Mouse (Mus musculus): ENCODE measurements at regions not wholly inside any gene's neighbourhood (a gene's known extent, or its start where the extent isn't known, plus 50 kb on each side); places are given as distances from the start of the nearest gene placed in this dataset.
"Not testable (repeated sequence)": the region's sequence is repeated elsewhere in the genome, so short reads cannot be mapped to it uniquely, and the experiment has no call there.

GRCm38 (mm10) chr12:9655794-9656193 lies 85.9 kb downstream of the Osr1 start:
- no peak for DNase-seq (ENCODE audit: low read depth, low spot score)

GRCm38 (mm10) chr12:9656324-9656723 lies 86.4 kb downstream of the Osr1 start:
- DNase-seq (ENCODE audit: low read depth, low spot score), result no peak

- no peak for DNase-seq (ENCODE audit: low read depth, low spot score)
Observed at GRCm38 (mm10) chr12:9657199-9657766, 87.4 kb downstream of the Osr1 start.

- no peak for DNase-seq (ENCODE audit: low read depth, low spot score)
Observed at GRCm38 (mm10) chr12:9657793-9658192, 87.9 kb downstream of the Osr1 start.

- DNase-seq (ENCODE audit: low read depth, low spot score), result no peak
Observed at GRCm38 (mm10) chr12:9660299-9660698, 90.4 kb downstream of the Osr1 start.

- no peak for DNase-seq (ENCODE audit: low read depth, low spot score)
Observed at GRCm38 (mm10) chr12:9688776-9689175, 118.9 kb downstream of the Osr1 start.

- DNase-seq (ENCODE audit: low read depth, low spot score), result no peak
Observed at GRCm38 (mm10) chr12:9689541-9689940, 119.6 kb downstream of the Osr1 start.

- no peak for DNase-seq (ENCODE audit: low read depth, low spot score)
Observed at GRCm38 (mm10) chr12:9732921-9733320, 163.0 kb downstream of the Osr1 start.

- DNase-seq (ENCODE audit: low read depth, low spot score), result no peak
Observed at GRCm38 (mm10) chr12:9744709-9745395, 174.9 kb downstream of the Osr1 start.

GRCm38 (mm10) chr12:9751261-9752078 lies 181.6 kb downstream of the Osr1 start:
- no peak for DNase-seq (ENCODE audit: low read depth, low spot score)

- DNase-seq (ENCODE audit: low read depth, low spot score), result no peak
Observed at GRCm38 (mm10) chr12:9752079-9752450, 182.1 kb downstream of the Osr1 start.

GRCm38 (mm10) chr12:9756411-9756810 lies 186.5 kb downstream of the Osr1 start:
- no peak for DNase-seq (ENCODE audit: low read depth, low spot score)

GRCm38 (mm10) chr12:9760818-9761217 lies 190.9 kb downstream of the Osr1 start:
- no peak for DNase-seq (ENCODE audit: low read depth, low spot score)

- DNase-seq (ENCODE audit: low read depth, low spot score), result not testable (repeated sequence)
Observed at GRCm38 (mm10) chr12:9762291-9762811, 192.4 kb downstream of the Osr1 start.

- no peak for DNase-seq (ENCODE audit: low read depth, low spot score)
Observed at GRCm38 (mm10) chr12:9762842-9763241, 192.9 kb downstream of the Osr1 start.

GRCm38 (mm10) chr12:9770908-9771307 lies 201.0 kb downstream of the Osr1 start:
- DNase-seq (ENCODE audit: low read depth, low spot score), result no peak

GRCm38 (mm10) chr12:9772875-9773274 lies 203.0 kb downstream of the Osr1 start:
- DNase-seq (ENCODE audit: low read depth, low spot score), result no peak

- DNase-seq (ENCODE audit: low read depth, low spot score), result no peak
Observed at GRCm38 (mm10) chr12:9802284-9802683, 232.4 kb downstream of the Osr1 start.

GRCm38 (mm10) chr12:9807406-9807805 lies 237.5 kb downstream of the Osr1 start:
- DNase-seq (ENCODE audit: low read depth, low spot score), result no peak

- DNase-seq (ENCODE audit: low read depth, low spot score), result peak; percentile 1
Observed at GRCm38 (mm10) chr12:9833273-9833672, 263.4 kb downstream of the Osr1 start.

- DNase-seq (ENCODE audit: low read depth, low spot score), result no peak
Observed at GRCm38 (mm10) chr12:9839198-9839845, 269.4 kb downstream of the Osr1 start.

GRCm38 (mm10) chr12:9839949-9840348 lies 270.0 kb downstream of the Osr1 start:
- DNase-seq (ENCODE audit: low read depth, low spot score), result no peak
